Mouse (Mus musculus): ENCODE measurements at regions not wholly inside any gene's neighbourhood (a gene's known extent, or its start where the extent isn't known, plus 50 kb on each side); places are given as distances from the start of the nearest gene placed in this dataset.
A peak's percentile ranks its signal among the peaks of the same experiment; 100 is the strongest.

DNA sequence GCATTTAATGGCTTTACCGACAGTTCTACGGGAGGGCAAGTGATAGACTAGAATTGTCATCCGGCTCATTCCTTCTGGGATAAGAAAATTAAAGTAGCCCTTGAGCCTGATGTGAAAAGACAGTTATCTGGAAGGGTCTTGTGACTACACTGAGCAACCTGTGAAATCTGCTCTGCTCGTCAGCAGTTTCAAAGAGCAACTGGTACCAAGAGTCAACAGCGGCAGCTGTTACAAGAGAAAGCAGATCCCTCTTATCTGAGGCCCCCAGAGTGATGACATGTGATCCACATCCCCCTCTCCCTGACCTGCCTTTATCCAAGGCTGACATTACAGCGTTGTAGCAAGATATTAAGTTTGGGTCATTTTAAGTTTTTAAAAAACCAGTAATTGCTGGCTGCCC is 52.6 kb upstream of the Unc13c start:
- DNase-seq, result no peak

DNA sequence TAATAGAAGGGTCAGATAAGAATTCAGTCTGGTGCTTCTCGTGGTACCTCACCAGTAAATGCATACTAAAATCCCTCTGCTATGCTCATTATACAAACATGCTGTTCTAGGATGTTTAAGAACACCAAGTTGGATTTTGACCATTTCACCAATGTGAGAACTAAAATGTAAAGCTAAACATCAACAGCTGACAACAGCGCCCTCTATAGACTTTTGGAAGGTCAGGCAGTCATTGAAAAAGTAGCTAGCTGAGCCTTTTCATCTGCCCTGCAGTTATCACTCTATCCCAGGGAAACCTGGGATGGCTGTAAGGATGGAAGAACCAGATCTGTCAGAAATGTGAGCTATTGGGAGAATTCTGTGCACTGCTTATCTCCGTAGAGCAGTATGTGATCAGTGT is 55.2 kb upstream of the Unc13c start:
- no peak for DNase-seq

DNA sequence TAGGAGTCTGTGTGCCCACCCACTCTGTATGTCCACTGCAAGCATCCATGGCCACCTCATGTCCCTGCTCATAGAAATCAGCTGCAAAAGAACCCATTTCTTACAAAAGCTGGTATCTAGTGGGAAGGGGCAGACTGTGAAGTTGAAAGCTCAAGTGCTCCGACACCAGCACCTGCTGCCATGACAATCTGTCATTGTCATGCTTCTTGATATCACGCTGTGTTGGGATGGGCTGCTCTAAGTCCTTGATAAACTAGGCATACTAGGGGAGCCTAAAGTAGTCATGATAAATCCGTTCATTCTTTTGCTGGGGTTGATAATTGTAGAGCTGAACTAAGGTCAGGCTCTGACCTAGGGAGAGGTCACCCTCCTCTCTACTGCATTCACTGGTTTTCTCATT is 57.4 kb upstream of the Unc13c start:
- no peak for DNase-seq

DNA sequence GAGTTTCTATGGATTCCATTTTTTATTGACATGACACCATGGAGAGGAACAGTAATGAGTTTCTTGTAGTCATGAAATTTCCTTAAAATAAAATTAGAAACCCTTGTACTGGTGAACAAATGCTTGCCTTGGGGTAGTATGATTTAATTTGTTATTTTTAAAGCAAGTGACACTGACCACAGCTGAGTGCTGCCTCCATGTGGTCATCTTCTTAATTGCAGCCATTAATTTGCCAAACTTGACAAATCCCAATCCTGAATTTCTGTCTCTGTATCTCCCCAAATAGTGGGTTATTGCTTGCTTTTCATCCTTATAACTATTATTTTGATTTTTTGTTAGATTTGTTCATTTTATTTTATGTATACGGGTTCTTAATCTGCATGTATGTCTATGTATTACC is 59.7 kb upstream of the Unc13c start:
- DNase-seq, result peak; percentile 9

DNA sequence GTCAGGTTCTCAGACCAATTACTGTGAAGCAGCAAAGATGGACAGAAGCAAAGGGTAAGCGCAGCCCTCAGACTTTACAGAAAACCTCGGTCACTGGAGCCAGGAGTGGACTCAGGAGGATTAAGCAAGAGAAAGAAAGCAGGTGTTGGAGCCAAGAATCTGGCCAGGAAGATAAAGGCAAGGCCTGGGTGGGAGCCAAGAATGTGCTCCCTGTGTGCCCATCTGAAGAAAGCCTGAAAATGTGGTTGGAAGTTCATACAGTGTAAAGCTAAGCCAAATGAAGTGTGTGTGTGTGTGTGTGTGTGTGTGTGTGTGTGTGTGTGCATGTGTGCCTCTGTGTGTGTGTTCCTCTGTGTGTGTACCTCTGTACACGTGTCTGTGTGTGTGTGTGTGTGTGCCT is 64.2 kb upstream of the Wdr72 start:
- DNase-seq, result no peak

DNA sequence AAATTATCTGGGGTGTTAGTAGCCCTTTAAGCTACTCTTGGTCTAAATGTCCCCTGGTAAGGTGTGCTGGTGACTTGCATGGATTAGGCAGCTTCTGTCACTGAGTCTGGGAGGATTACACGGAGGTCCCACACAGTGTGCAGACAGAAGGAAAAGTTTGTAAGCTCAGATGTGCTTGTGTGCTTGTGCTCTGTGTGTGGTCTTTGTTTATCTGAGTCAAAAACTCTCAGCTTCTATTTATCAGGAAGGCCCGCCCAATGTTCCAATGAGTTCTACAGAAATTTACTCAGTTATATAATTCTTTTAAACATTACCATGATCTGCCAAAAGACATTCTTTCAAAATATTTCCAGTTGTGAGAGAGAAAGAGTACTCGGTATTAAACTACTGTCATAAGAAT is 60.4 kb upstream of the Wdr72 start:
- DNase-seq, result no peak

DNA sequence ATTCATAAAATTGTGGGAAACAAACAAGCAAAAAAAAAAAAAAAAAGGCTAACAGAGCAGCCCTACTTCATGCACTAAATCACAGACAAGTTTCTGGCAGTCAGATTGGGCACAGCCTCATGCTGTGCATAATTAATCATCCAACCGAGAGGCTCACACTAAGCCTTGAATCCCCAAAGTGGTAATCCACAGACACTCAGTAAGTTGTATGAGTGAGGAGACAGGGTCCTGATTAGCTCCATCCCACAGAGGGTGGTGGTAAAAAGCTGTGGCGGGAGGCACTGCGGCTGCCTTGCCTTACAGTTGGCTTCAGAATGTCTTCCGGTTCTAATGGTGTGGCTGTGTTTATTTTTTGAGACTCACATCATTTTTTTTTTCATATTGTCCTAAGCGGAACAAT is 53.4 kb upstream of the Wdr72 start:
- DNase-seq, result no peak

DNA sequence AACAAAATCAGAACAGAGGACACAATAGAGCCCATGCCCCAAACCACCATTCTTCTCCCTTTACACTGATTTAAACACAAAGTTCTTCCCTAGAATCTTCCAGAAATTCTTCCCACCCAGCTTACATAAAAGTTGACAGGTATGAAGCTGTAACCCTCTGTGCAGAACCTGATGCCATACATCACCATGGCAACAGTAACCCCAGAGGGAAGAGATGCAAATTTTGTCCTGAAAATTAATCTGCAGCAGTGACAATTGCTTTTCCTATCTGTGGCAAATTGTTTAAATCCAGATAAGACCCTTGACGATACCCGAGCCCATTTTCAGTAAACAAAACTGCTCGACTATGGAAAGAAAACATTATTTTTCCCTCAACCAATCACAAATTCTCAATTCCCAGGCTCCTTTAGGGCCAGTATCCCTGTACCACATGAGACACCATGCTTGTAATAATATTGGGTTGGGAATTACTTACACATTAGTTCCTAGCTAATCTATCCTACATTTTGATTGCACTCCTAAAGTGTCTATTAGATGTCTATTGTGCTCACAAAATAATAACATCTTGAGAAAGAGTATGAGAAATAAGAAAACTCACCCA is 52.6 kb upstream of the Wdr72 start:
- no peak for DNase-seq

DNA sequence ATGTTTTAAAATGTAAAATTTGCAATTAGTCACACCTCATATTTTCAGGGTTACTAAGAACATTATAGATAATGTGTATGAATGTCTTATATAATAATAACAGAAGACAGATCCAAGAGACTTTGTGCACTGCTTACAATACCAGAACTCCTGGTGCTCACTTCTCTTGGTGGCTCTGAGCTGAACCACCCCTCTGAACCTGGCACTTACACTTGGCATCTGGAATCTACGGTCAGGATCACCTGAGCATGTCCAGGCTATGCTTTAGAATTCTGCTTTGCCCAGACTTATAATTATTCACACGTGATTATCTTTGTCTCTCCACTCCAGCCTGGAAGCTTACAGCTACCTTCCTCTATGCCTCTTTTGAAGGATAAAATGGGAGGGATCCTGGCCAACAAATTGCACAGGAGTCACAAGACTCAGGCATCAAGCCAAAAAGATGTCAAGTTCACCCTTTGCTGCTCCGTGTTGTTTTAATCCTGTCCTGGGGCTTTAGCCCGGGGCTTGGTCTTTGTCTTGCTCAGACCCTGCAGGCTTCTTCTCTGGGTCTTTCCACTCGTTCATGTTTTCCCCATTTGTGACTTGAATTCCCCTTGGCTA is 51.8 kb upstream of the Wdr72 start:
- DNase-seq, result no peak
